Mouse (Mus musculus) cortical plate, adult 2 months (tissue): Measurements from ENCODE around the gene Mfap1a. TPM values are rescaled to one million over a fixed set of nuclear protein-coding genes. Genes with fewer than 3 reads are reported as not detected.
"Not testable (repeated sequence)": the region's sequence is repeated elsewhere in the genome, so short reads cannot be mapped to it uniquely, and the experiment has no call there.

Experiments
- H3K27ac ChIP-seq: fragments of 200-500 bp; 2 replicates; pipeline ENCODE4 v1.5.1; 2012; ENCODE audit warnings: low read length, control low read depth, inconsistent platforms; ENCODE audit not compliant: insufficient read depth
- H3K4me1 ChIP-seq: fragments of 200-500 bp; 2 replicates; pipeline ENCODE4 v1.6.1; 2011; ENCODE audit warnings: low read length; ENCODE audit not compliant: control insufficient read depth, insufficient read depth
- H3K4me3 ChIP-seq: fragments of 200-500 bp; 2 replicates; pipeline ENCODE4 v1.5.1; 2011; ENCODE audit warnings: mild to moderate bottlenecking, low read length, control low read depth; ENCODE audit not compliant: insufficient read depth
- CTCF ChIP-seq: fragments of 200-500 bp; IDR thresholded peaks from 2 replicates; pipeline ENCODE4 v1.5.1; 2011; ENCODE audit warnings: mild to moderate bottlenecking, control low read depth, low read length; ENCODE audit not compliant: insufficient read depth; ENCODE audit errors: extremely low read depth
- POLR2A ChIP-seq: fragments of 200-500 bp; IDR thresholded peaks from 2 replicates; pipeline ENCODE4 v1.6.1; 2011; ENCODE audit warnings: mild to moderate bottlenecking, low read length, control low read depth; ENCODE audit not compliant: insufficient read depth; ENCODE audit errors: extremely low read depth
- polyA plus RNA-seq: library from polyadenylated mRNA; depleted of rRNA; stranded (reverse); fragments of >200 nt; gene quantifications from 2 replicates; pipeline ENCODE4 v1.2.3, GENCODE M21; 2012

The Mfap1a gene
- polyA plus RNA-seq, 1 experiment = 17.2 TPM

DNA sequence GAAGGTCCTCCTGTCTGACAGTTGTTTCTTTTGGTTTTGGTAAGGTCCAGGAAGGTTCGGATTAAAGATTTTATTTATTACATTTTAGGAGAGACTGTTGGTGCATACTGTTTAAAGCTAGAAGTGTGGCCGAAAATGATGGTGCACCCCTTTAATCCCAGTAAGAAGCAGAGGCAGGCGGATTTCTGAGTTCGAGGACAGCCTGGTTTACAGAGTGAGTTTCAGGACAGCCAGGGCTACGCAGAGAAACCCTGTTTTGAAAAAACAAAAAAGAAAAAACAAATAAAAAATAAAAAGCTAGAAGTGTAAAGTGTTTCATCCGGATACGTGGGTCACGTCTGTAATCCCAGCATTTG is 32.3 kb downstream of the Mfap1a start:
- H3K4me1 ChIP-seq = peaks cover 2% of the 10 kb centered on the region; the same call in 1 of the 2 replicates
- peak overlapping the region; percentile 68 for H3K4me3 ChIP-seq
- no peak overlapping the region for H3K27ac ChIP-seq
- TF ChIP-seq CTCF (no peak), POLR2A (no peak)

- TF ChIP-seq POLR2A = peak; percentile 91
Observed at GRCm38 (mm10) chr2:121473301-121474179, 32.9 kb downstream of the Mfap1a start, which contains the start of gene Mfap1b. Gene Mfap1b, minus strand, starts transcription at chr2:121474067.

GRCm38 (mm10) chr2:121472783-121473182 is 33.7 kb downstream of the Mfap1a start:
- H3K4me3 ChIP-seq, H3K4me1 ChIP-seq, H3K27ac ChIP-seq: not testable (repeated sequence)

More at GRCm38 (mm10) chr2:121473301-121474179, 32.9 kb downstream of the Mfap1a start, which contains the start of gene Mfap1b:
- H3K4me1 ChIP-seq, H3K27ac ChIP-seq: not testable (repeated sequence)
- peak within 1 kb of the TSS; percentile 68 for H3K4me3 ChIP-seq

- H3K4me3 ChIP-seq, H3K27ac ChIP-seq, H3K4me1 ChIP-seq: not testable (repeated sequence)
Observed at GRCm38 (mm10) chr2:121468982-121469381, 37.5 kb downstream of the Mfap1a start.

DNA sequence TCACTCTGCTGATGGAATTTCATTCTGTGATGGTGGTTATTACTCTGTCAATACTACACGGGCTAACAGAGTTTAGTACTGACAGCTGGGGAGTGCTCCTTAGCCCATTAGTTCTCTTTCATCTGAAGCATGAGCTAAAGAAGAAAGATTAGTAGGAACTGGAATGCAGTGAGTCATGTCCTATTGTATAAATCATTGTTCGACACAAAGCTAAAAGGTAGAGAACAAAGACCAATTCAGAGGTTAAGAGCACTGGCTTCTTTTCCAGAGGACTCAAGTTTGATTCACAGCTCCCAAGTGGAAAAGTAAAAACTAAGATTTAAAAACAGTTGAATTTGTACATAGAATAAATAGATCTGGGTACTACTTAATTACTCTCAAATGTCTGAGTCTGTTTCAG is 46.4 kb downstream of the Mfap1a start:
- TF ChIP-seq CTCF (no peak), POLR2A (no peak)

DNA sequence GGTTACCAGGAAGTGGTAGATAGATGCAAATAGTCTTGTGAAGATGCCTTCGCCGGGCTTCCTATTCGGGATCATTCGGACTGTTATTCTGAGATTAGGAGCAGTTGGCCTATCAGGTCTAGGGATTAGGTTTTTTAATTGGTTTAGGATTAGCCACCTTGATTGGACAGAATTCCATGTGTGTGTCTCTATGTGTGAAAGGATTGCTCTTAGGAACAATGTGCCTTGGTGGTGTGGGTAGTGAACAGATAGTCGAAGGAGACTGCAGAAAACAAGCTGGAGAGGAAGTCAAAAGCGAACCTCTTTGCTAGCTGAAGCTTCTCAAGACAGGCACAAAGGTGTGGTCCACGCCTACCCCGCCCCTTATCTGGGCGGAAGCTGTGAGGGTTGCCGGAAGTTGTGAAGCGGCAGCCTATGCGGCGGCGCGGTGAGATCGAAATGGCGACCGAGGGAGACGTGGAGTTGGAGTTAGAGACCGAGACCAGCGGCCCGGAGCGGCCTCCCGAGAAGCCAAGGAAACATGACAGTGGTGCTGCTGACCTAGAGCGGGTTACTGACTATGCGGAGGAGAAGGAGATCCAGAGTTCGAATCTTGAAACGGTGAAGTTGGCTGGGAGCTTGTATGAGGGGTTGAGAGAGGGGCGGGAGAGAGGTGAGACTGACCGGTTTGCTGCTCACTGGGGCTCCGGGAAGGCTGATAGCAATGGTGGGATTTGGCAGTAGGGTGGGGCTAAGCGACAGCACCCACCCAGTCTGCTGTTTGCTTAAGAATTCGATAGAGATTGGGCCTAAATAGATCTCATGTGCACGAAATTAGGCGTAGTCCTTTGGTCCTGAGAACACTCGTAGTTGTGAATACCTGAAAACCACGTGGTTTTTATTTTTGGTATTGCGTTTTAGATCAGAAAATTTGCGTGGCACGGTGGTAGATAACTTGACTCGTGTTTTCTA is 49.5 kb downstream of the Mfap1a start, which contains the start of gene Serinc4:
TSS of gene Serinc4 (minus strand) at position 90 of the 951 bp plus-strand sequence.
- peaks cover 1% of the 10 kb centered on the region; the same call in 1 of the 2 replicates for H3K4me1 ChIP-seq
- no peak within 1 kb of the TSS for H3K27ac ChIP-seq
- TF ChIP-seq POLR2A (peak; percentile 77), CTCF (no peak)
- peak within 1 kb of the TSS; percentile 83 for H3K4me3 ChIP-seq

More for the DNA sequence above, 46.4 kb downstream of the Mfap1a start:
- Histone ChIP-seq H3K27ac (no peak overlapping the region), H3K4me1 (no peaks in the 10 kb centered on the region), H3K4me3 (no peak overlapping the region)

- Histone ChIP-seq H3K4me1 (peaks cover 1% of the 10 kb centered on the region; the same call in 1 of the 2 replicates), H3K27ac (no peak overlapping the region), H3K4me3 (no peak overlapping the region)
- TF ChIP-seq CTCF (no peak), POLR2A (no peak)
Observed at GRCm38 (mm10) chr2:121455534-121455933, 50.9 kb downstream of the Mfap1a start.

DNA sequence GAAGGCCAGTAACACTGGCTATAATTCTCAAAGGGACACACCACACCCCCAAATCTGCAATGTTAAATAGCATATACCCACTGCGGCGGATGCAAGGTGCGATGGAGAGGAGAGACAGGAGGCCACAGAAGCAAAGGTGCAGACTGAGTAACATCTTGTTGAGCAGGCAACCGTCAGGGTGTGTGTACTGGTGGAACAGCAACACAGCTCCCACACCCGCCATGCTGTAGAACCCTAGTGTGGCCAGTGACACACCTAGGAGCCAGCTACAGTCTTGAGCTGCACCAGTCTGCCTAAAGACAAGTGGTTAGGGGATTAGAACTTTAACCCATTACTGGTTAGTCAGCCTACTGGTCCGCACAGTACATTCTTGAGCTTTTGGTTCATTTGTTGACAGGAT is 52.5 kb downstream of the Mfap1a start:
- Histone ChIP-seq H3K4me3 (no peak overlapping the region), H3K27ac (no peak overlapping the region), H3K4me1 (peaks cover 1% of the 10 kb centered on the region; the same call in 1 of the 2 replicates)
- TF ChIP-seq CTCF (no peak), POLR2A (no peak)

GRCm38 (mm10) chr2:121452990-121453389 is 53.5 kb downstream of the Mfap1a start, which contains the start of gene Hypk:
Gene Hypk, plus strand, starts transcription at chr2:121453290.
- H3K4me1 ChIP-seq = peaks cover 1% of the 10 kb centered on the region; the same call in 1 of the 2 replicates
- TF ChIP-seq CTCF (no peak), POLR2A (0 out of 2 replicates have a peak, but pooled peaks have one; percentile 25)
- no peak within 1 kb of the TSS for H3K4me3 ChIP-seq
- H3K27ac ChIP-seq = no peak within 1 kb of the TSS
